Mouse (Mus musculus) inflammation-experienced regulatory T-cells, adult 6 months (primary cell): ENCODE measurements around the gene Nup214. TPM values are rescaled to one million over a fixed set of nuclear protein-coding genes. Genes with fewer than 3 reads are reported as not detected.

Experiments used
- ATAC-seq: one replicate; pipeline ENCODE4 v1.8.0; 2017
- polyA plus RNA-seq, 3 experiments: library from polyadenylated mRNA; unstranded; fragments of 100-300 nt; shearing (Covaris generic); gene quantifications; one replicate each; pipeline ENCODE4 v1.2.1; 2017

The Nup214 gene
- polyA plus RNA-seq, 3 experiments from 2014 or later = 75.0 to 105 (median 96.0) TPM

DNA sequence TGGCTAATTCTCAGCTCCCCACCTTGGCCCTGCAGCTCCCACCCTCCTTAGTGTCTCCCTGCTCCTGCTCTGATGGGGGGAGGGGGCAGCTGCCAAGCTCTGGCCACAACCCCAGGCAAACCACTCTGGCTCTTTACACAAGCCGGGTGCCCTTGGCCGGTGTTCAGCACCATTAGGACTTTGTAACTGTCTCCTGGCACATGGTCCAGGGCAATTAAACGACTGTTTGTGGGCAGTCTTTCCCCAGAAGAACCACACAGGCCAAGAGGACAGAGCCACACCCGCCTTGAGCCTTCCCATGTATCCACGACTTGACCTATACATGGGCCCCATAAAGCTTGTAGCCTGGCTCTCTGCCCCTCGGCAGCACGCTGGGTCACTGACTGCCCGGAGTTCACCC, 100.2 kb downstream of the Nup214 start:
- ATAC-seq = no peak

DNA sequence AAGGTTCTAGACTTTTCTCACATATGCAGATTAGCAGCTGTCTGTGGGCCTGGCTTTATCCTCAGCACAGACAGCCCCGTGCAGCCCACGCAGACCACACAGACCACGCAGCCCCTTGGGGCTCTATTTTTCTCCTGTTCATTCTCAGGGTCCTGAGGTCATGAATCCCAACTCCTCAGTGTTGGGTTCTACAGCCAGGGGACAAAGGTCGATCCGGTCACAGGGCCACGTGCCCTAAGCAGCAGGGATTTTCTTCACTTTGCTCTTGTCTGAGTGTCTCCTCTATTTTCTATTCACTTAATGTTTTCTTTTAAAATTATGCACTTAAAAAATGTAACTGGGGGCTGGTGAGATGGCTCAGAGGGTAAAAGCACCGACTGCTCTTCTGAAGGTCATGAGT, 101.1 kb downstream of the Nup214 start:
- no peak for ATAC-seq

DNA sequence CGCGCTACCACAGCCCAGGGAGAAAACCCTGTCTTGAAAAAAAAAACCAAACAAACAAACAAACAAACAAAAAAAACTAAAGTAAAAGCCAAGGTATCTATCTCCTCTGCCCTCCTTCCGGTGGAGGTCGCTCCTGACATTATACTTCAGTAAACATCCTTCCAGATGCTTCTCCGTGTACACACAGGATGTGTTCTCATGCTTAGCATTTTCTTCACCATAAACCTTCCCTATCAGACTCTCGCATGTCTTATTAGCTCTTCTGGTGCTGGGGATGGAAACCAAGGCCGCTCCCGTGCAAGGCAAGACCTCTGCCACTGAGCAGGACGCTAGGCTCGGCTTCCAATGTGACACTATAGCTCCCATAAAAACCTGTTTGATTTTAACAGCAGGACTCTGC, 103.5 kb downstream of the Nup214 start:
- ATAC-seq = peak; percentile 74

DNA sequence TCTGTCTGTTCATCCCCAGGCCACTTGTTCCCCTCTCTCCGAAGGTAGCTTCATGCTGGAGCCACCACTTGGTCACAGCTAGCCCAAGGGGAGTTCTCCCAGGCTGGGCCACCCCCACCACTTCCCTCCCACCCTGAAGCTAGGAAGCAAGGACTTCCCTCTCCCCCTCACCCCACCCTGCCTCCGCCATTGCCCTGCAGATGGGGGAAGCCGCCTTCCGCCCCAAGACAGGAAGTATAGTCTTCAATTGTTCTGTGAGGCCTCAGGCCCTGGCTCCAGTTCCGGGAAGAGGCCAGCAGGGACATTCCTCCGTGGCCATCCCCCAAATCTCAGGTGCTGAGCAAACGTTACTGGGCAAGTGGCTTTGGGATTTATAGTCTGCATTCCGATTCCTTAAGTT, 104.3 kb downstream of the Nup214 start:
- ATAC-seq = peak; percentile 58

DNA sequence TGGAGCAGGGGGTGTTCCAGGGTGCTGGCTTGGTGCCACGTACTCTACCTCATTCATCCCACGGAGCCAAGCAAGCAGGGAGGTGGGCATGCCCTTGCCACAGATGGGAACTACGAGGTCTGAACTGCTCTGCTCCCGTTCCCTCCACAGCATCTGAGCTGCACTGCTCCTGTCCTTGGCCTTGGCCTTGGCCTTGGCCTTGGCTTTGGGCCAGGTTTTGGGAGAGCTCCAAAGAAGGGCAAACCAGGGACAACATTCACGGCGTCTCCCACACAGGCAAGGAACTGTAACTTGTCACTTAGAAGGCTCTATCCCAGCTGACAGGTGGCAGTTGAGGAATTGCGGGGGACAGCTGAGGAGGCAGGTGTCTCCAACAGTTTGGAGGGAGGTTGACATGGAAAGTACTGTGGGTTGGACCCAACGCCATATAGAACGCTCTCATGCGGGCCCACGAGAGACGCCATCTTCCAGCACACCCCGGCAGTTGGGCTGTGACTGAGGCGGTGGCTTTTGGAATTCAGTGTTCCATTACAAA, 105.0 kb downstream of the Nup214 start:
- no peak for ATAC-seq

DNA sequence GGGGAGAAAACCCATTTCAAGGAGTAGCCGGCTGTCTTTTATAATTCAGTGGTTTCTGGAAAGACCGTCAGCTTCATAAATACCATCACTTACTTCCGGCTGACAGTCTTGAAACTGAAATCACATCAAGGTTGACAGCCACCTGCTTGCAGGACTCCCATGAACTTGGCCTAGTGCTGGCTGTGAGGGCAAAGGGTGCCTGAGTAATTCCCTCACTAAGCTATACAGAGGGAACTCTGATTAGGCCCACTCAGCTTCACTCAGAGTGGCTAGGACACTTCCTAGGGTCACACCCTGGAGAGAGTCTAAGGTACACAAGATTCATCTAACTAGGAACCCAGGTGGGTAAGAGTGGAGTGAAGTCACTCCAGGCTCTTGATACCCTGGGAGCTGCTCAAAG, 106.4 kb downstream of the Nup214 start:
- ATAC-seq = no peak

DNA sequence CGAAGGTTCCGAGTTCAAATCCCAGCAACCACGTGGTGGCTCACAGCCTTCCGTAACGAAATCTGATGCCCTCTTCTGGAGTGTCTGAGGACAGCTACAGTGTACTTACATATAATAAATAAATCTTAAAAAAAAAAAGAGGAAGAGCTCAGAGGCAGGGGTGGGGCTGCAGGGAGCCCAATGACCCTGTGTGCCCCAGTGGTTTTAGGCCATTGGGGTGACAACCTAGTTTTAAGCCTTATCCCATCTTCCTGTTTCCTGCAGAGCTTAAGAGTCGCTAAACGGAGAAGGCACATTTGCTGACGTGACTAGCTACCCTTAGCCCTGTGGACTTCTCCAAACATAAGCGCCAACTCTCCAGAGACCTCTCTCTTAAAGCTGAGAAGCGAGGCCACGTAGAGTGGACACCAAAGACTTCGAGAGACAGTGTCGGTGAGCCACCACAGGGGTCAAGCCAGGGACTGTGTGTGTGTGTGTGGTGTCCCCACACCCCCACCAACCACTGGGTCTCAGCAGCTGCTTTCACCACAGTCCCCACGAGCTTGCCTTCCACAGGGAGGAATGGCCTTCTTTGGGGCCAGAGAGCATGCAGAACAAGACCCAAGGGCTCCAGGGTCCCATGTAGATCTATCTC, 107.2 kb downstream of the Nup214 start:
- ATAC-seq = no peak

DNA sequence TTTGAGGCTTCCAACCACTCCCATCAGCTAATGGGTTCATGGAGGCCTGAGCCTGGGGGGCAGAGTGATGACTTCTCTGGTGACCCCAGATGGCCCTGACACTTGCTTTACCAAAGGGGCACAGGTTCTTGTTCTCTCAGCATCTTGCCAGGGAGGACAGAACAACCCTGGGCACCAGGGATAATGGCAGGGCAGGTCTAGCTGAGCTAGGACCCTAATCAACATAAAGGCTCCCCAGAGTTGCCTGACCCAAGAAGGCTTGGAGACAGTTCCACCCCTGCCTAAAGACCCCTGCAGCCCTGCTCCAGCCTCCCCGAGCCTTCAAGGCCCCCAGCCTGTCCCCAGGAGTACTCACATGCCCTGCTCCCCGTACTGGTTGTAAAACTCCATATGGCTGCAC, 108.0 kb downstream of the Nup214 start:
- no peak for ATAC-seq

DNA sequence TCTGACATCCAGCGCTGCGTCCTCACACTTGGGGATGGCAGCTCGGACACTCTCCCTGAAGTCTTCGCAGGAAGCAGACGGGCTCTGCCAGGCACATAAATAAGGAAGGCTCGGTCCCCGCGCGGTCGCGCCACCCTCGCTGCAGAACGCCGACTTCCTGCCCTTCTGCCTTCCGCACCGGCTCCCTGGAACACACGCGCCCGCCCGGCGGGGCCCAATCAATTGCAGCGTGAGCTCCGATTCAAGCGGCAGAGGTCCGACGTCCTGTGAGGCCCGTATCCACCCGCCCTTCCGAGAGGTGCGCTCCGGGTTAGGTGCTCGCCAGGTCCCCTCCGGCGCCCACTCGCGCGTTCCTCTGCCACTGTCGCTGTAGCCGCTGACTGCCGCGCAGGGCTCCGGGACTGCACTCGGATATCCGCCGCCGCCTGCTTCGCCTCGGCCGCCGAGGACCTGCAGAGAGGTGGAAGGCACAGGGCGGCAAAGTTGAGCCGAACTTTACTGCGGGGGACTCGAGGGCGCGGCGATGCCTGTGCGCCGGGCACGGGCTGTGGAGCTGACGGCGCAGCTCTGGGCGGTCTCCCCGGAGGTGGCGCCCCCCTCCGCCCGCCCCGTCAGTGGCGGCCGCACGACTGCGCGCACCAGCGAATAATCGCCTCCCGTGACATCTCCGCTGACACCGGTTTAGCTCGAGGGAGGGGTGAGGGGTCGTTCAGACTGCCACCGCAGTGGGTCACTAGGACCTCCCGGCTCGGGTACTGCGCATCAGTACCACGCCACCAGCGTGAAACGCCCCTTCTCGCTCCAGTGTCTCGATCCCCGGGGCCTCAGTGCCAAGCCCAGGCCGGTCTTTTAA, 109.1 kb downstream of the Nup214 start:
- ATAC-seq = peak; percentile 51

DNA sequence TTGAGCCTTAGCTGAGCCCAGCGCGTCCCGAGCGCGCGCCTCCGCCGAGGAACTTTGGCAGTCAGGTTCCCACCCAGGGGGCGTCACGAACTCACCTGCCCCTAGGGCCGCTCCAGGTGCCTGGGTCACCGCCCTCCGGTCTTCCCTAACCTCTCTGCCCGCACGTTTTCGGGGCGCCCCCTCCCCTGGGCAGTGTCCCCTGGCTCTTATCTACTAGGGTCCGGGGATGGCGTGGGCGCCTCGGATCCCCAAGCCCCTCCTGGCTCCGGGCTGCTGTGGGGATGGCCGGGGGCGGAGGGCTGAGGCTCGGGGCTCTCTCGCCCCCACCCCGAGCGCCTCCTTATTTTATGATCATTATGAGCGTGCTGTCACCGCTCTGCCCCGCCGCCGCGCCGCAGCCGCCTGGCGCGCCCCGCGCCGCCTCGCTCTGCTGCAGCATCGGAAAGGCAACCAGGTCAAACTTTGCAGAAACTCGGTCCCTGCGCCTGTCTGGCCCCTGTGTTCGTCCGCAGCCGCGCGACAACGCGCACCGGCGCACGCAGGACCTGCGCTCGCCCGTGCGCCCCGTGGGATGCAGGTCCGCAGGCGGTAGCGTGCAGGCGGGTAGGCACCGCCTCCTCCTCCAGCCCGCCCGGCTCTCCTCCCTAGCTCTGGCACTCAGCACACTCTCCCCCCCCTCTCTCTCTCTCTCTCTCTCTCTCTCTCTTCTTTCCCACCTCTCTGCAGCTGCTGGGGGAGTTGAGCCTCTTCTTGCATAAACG, 110.1 kb downstream of the Nup214 start, which contains the start of gene Fam78a:
TSS of gene Fam78a (minus strand) at position 747 of the 761 bp plus-strand sequence.
- ATAC-seq = peak; percentile 46

DNA sequence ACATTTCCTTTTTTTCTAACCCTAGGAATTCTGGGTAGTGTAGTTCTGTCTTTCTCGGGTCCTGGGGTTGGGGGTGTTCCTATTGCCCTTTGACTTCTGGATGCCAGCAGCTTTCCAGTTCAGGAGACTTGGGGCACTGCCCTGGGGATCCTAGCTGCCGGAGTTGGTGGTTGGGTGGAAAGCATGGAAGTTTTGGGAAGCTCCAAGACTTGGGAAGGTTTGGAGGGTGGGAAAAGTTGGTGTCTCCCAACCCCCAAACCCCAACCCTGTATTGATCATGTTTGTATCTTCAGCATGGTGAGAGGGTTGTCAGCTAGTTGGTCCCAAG, 110.6 kb downstream of the Nup214 start:
- ATAC-seq = no peak

DNA sequence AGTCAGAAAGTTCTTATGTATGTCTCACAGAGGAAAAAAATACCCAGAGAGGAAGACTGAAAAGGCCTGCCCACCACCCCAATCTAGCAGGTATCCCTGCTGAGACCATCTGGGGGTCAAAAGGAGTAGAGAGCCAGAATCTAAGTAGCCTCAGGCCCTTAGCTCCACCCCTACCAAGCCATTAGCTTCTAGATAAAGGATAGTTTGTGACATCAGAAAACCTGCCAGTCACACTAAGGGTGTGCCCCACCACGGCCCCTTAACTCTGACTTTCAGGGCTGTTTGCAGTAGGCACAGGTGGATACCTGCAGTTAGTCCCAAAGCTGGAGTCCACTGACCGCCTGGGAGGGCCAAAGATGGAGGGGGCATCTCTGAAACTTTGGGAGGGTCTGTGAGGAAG, 111.0 kb downstream of the Nup214 start:
- ATAC-seq = no peak

DNA sequence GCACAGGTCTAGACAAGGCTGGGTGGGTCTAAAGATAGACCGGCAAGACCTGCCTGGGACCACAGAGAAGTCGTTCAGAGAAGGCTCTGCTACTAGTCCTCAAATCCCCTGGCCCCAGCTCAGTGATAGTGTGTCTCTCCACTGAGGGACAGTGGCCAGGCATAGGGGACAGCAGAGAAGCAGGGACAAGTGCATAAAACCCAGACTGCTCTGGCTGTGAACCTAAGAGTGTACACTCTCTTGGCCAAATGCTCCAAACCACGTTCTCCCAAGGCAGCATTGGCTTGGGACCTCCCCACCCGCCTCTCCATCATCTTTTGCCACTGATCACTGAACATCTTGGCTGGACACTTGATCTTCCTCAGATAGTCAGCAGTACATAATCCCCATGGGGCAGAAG, 113.4 kb downstream of the Nup214 start:
- ATAC-seq = no peak

DNA sequence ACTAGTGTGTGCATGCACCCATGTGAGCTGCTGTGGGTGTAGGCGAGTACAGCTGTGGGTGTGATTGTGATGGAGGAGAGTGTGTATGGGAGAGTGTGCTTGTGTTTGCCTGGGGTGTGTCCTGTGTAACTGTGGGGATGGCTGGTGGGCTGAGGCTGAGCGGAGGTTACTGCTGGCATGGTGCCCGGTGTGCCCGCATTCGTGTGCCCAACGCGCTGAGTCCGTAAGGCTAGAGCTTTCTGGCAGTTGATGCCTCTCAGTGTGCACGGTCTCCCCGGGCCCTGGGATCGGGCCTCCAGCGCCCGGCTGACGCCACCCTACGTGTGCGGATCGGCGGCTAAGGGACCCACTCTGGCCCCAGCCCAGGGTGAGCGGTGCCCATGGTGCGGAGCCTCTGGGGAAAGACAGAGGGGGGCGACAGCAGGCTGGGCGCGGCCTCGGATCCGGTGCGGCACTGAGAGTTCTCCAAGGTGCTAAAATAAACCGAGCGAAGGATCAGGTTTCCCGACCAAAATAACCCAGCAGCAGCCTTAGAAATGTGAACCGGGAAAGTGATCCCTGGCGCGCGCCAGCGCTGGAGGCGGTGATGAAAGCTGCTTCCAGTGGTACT, 114.2 kb downstream of the Nup214 start:
- ATAC-seq = no peak

DNA sequence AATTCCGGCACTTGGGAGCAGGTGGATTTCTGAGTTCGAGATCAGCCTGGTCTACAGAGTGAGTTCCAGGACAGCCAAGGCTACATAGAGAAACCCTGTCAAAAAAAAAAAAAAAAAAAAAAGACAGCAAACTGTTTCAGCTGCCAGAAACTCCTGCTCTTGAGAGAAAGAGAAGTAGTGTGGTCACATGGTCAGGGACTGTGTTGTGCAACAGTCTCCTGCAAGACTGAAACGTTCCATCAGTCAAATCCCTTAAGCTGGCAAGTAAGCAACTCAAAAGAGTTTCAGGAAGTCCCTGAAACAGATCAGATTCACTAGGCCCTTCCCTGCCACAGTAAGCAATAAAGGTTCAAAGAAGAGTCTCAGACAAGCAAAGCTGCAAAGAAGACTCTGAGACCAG, 115.4 kb downstream of the Nup214 start:
- ATAC-seq = no peak

DNA sequence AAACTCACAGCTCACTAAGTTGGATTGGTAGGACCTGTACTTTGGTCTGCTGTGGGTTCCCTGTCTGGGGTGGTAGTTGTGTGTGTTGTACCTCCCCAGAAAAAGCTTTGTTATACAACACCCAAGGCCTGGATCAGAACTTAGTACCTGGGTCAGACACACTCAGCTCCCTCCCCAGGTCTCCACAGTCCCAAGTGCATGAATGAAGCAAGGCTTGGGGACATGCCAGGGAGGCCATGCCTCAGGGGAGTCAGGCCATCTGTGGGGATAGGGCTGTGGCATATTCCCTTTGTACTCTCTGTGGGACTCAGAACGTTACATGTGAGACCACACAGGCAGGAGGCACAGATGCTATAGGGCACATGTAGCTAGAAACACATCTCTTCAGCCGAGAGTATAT, 115.9 kb downstream of the Nup214 start:
- no peak for ATAC-seq

DNA sequence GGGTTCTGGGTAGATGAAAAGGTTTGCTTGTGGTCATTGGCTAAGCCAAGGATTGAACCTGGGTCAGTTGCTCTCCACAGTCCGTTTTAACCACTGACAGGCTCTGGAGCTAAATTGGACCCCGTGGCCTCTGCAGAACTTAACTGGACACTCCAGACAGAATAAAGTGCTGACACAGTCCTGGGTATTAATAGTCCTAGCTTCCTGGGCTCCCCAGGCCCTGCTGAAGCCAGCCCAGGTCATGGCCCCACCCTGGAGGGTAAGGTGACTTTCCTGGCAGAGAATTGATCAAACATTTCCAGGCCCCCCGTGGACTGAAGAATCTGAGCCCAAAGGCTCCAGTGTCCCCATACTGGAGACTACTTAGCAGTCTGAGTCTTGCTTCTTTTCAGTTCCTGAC, 117.7 kb downstream of the Nup214 start:
- no peak for ATAC-seq

DNA sequence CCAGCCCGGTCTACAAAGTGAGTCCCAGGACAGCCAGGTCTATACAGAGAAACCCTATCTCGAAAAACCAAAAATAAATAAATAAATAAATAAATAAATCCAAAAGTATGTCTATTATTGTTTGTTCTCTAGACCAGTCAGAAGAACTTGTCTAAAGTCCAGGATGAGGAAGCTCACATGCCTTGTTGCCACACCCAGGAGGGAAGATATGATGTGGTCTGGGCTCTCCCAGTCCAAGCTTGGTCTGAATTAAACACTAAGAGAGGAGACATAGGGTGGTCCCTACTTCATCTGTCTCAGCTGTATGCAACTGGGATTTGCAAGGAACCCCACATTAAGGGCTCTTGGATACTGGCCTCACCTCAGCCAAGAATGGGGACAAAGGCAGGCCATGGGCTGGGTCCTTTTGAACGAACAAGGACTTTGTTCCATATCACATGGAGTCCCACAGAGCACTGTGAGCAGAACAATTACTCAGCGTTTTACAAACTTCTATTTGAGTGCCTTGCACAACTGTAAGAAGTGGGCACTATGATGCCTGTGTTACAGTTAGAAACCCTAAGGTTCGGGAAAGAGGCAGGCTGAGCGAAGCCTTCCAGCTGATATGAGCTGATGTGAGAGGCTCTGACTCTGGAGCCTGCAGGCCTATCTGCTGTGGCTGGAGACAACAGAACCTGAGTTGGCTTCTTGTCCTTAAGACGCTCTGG, 119.9 kb downstream of the Nup214 start:
- no peak for ATAC-seq

DNA sequence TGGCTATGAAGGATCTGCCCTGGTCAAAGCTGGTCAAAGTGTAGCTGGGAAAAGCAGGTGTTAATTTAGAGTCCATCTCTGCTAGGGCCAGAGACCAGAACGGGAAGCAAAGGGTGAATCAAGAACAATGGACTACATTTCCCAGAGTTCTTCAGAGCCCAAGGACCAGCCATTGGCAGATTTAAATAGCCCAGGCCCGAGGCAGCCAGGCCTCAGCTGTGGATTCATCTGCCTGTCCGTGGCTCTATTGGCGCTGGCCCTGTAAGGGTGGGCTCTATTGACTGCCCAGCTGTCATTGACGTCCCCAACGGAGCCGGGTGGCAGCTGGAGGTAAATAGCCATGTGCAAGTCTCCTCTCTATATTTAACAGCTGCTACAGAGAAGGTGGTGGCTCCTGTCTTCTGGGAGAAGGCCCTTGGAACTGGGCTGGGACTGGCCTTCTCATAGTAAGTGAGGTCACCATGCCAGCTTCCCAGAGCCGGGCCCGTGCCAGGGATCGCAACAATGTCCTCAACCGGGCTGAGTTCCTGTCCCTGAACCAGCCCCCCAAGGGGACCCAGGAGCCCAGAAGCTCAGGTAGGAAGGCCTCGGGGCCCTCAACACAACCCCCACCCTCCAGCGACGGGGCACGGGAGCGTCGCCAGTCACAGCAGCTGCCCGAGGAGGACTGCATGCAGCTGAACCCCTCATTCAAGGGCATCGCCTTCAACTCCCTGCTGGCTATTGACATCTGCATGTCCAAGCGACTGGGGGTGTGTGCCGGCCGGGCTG, 121.3 kb downstream of the Nup214 start, which contains the start of gene Plpp7:
TSS of gene Plpp7 (plus strand) at position 178 of the 771 bp plus-strand sequence.
- no peak for ATAC-seq

DNA sequence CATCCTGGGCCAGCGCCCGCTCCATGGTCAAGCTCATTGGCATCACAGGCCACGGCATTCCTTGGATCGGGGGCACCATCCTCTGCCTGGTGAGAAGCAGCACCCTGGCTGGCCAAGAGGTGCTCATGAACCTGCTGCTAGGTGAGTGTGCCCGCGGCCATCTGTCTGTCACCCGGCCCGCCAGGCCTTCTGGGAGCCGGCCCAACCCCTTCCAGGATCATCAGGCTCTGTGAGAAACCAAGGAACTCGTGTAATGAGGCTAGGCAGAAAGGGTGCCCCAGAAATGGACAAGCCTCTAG, 121.8 kb downstream of the Nup214 start:
- ATAC-seq = no peak

DNA sequence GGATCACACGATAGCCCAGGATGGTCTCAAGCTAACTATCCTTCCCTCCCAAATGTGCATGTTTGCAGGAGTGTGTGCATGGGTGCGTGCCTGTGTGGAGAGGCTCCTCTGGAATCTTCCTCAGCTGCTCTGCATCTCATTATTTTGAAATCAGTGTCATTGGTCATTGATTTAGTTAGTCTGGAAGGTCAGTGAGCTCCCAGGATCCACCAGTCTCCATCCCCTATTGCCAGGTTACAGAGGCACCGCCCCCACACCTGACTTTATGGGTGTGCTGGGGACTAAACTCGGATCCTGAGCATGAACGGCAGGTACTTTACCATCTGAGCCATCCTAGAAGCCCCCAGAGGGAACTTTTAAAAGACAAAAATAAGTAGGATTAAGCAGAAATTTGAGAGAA, 128.7 kb downstream of the Nup214 start:
- ATAC-seq = no peak

DNA sequence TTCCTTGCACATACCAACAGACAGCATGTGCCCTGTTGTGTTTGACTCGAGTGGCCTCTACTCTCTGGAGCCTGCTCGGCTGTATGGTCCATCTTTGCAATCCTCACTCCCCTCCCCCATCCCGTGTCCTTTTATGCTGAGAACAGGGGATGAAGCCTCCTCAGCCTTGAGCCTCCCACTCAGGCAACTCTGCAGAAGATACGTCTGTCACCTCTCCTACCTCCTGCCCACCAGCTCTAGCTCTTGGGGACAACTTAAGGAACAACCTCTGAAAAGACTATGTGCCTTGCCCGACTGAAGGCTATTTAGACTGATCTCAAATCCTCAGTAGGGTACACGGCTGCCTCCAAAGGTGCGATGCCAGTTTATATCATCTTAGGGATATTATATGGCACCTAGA, 129.3 kb downstream of the Nup214 start:
- no peak for ATAC-seq
